Mouse (Mus musculus) liver, adult 2 months (tissue): ENCODE results near the gene Cnep1r1. TPM values are rescaled to one million over a fixed set of nuclear protein-coding genes. Genes with fewer than 3 reads are reported as not detected.

Experiments
- DNase-seq: peaks from one replicate; pipeline ENCODE4 v3.0.0-alpha.2; 2011; ENCODE audit warnings: low read depth, low spot score; ENCODE audit errors: extremely low read depth
- H3K27ac ChIP-seq: fragments of 200-500 bp; replicated peaks from 2 replicates; pipeline ENCODE4 v1.5.1; 2012; ENCODE audit warnings: low read depth, mild to moderate bottlenecking, control low read depth, inconsistent platforms, low read length; ENCODE audit not compliant: insufficient read depth
- H3K27me3 ChIP-seq: fragments of 200-500 bp; 2 replicates; pipeline ENCODE4 v1.6.1; 2012; ENCODE audit warnings: mild to moderate bottlenecking, moderate library complexity, low read length, inconsistent platforms; ENCODE audit not compliant: control insufficient read depth, insufficient read depth
- H3K36me3 ChIP-seq: fragments of 200-500 bp; 2 replicates; pipeline ENCODE4 v1.6.1; 2012; ENCODE audit warnings: low read length, inconsistent platforms; ENCODE audit not compliant: control insufficient read depth, insufficient read depth
- H3K4me1 ChIP-seq: fragments of 200-500 bp; 2 replicates; pipeline ENCODE4 v1.6.1; 2011; ENCODE audit warnings: low read length; ENCODE audit not compliant: control insufficient read depth, insufficient read depth
- H3K4me3 ChIP-seq: fragments of 200-500 bp; 2 replicates; pipeline ENCODE4 v1.5.1; 2011; ENCODE audit warnings: low read depth, mild to moderate bottlenecking, control low read depth, low read length, moderate library complexity; ENCODE audit not compliant: insufficient read depth
- H3K79me2 ChIP-seq: fragments of 200-500 bp; 2 replicates; pipeline ENCODE4 v1.6.1; 2012; ENCODE audit warnings: inconsistent platforms, mild to moderate bottlenecking, low read length, moderate library complexity; ENCODE audit not compliant: control insufficient read depth, insufficient read depth
- H3K9ac ChIP-seq: fragments of 200-500 bp; 2 replicates; pipeline ENCODE4 v1.6.1; 2012; ENCODE audit warnings: low read depth, mild to moderate bottlenecking, control low read depth, inconsistent platforms, low read length
- CTCF ChIP-seq: fragments of 200-500 bp; IDR thresholded peaks from 2 replicates; pipeline ENCODE4 v1.5.1; 2011; ENCODE audit warnings: low read depth, low read length, control low read depth
- POLR2A ChIP-seq: fragments of 200-500 bp; IDR thresholded peaks from 2 replicates; pipeline ENCODE4 v1.6.1; 2011; ENCODE audit warnings: low read length, control low read depth; ENCODE audit not compliant: insufficient read depth; ENCODE audit errors: extremely low read depth
- WGBS: fragments of 180-500 bp; shearing (Covaris S2); methylation state at CpG from one replicate; pipeline ENCODE4 v1.1.7; 2018; 5-methylcytosine and 5-hydroxymethylcytosine counted together
- polyA plus RNA-seq: library from polyadenylated mRNA; depleted of rRNA; stranded (reverse); fragments of >200 nt; gene quantifications from 2 replicates; pipeline ENCODE4 v1.2.3, GENCODE M21; 2012; rRNA removed
- total RNA-seq: library from RNA; depleted of rRNA; stranded (reverse); fragments of >200 nt; gene quantifications from 2 replicates; pipeline ENCODE4 v1.2.3, GENCODE M21; 2014; rRNA removed

The Cnep1r1 gene
- total and polyA plus RNA-seq, 2 experiments, result 9.4 to 15.4 TPM

- Histone ChIP-seq H3K79me2 (no peaks in the 10 kb centered on the region), H3K27ac (no peak overlapping the region), H3K4me3 (no peak overlapping the region), H3K4me1 (peaks cover 5% of the 10 kb centered on the region; the same call in 1 of the 2 replicates), H3K27me3 (no peaks in the 10 kb centered on the region), H3K36me3 (peaks cover 53% of the 10 kb centered on the region), H3K9ac (no peak overlapping the region)
- 82% methylated on average over 10 of the region's 10 CpGs for WGBS
- no peak for TF ChIP-seq POLR2A
- no peak for TF ChIP-seq CTCF
- no peak for DNase-seq
Measured at GRCm38 (mm10) chr8:88160237-88160995, 41.8 kb downstream of the Cnep1r1 start.

- H3K9ac ChIP-seq, result no peak overlapping the region
- TF ChIP-seq CTCF (peak; percentile 69), POLR2A (no peak)
- H3K4me3 ChIP-seq, result no peak overlapping the region
- 77% methylated on average over 5 of the region's 5 CpGs for WGBS
- no peaks in the 10 kb centered on the region for H3K79me2 ChIP-seq
- DNase-seq, result peak; percentile 41
- H3K27ac ChIP-seq, result no peak overlapping the region
- no peaks in the 10 kb centered on the region for H3K27me3 ChIP-seq
- H3K4me1 ChIP-seq, result peaks cover 5% of the 10 kb centered on the region; the same call in 1 of the 2 replicates
- peaks cover 55% of the 10 kb centered on the region for H3K36me3 ChIP-seq
Measured at GRCm38 (mm10) chr8:88161439-88161838, 42.9 kb downstream of the Cnep1r1 start.

GRCm38 (mm10) chr8:88175264-88175663, 56.7 kb downstream of the Cnep1r1 start:
- H3K36me3 ChIP-seq, result peaks cover 6% of the 10 kb centered on the region
- no peaks in the 10 kb centered on the region for H3K79me2 ChIP-seq
- no peak overlapping the region for H3K9ac ChIP-seq
- 82% methylated on average over 7 of the region's 7 CpGs for WGBS
- H3K4me1 ChIP-seq, result no peaks in the 10 kb centered on the region
- H3K4me3 ChIP-seq, result no peak overlapping the region
- H3K27me3 ChIP-seq, result no peaks in the 10 kb centered on the region
- TF ChIP-seq CTCF (no peak), POLR2A (no peak)
- no peak overlapping the region for H3K27ac ChIP-seq
- DNase-seq, result no peak

GRCm38 (mm10) chr8:88177291-88177690, 58.7 kb downstream of the Cnep1r1 start:
- no peak for DNase-seq
- WGBS, result 87% methylated on average over 8 of the region's 8 CpGs

GRCm38 (mm10) chr8:88183121-88183520, 64.6 kb downstream of the Cnep1r1 start:
- no peak overlapping the region for H3K27ac ChIP-seq
- H3K36me3 ChIP-seq, result no peaks in the 10 kb centered on the region
- H3K4me3 ChIP-seq, result no peak overlapping the region
- TF ChIP-seq CTCF (no peak), POLR2A (no peak)
- H3K27me3 ChIP-seq, result no peaks in the 10 kb centered on the region
- WGBS, result 84% methylated on average over 2 of the region's 2 CpGs
- no peak overlapping the region for H3K9ac ChIP-seq
- H3K4me1 ChIP-seq, result no peaks in the 10 kb centered on the region
- DNase-seq, result no peak
- H3K79me2 ChIP-seq, result no peaks in the 10 kb centered on the region

More at GRCm38 (mm10) chr8:88177291-88177690, 58.7 kb downstream of the Cnep1r1 start:
- Histone ChIP-seq H3K27ac (no peak overlapping the region), H3K36me3 (no peaks in the 10 kb centered on the region; the same call in 1 of the 2 replicates), H3K4me1 (no peaks in the 10 kb centered on the region), H3K27me3 (no peaks in the 10 kb centered on the region), H3K79me2 (no peaks in the 10 kb centered on the region), H3K4me3 (no peak overlapping the region), H3K9ac (no peak overlapping the region)
- TF ChIP-seq CTCF (no peak), POLR2A (no peak)

Other genes starting within 250 kb of the Cnep1r1 start
- 0.18 and 0.20 TPM in 2 replicates for gene Zfp423, start 159.2 kb upstream of the Cnep1r1 start, total RNA-seq
- 0.31 and 0.88 TPM in 2 replicates for gene Zfp423, start 159.2 kb upstream of the Cnep1r1 start, polyA plus RNA-seq
- gene Heatr3, start 19.1 kb downstream of the Cnep1r1 start, total RNA-seq, result 17.1 and 18.9 TPM in 2 replicates
- gene Heatr3, start 19.1 kb downstream of the Cnep1r1 start, polyA plus RNA-seq, result 11.2 and 11.6 TPM in 2 replicates
- gene Tent4b, start 80.4 kb downstream of the Cnep1r1 start, total RNA-seq, result 22.4 and 23.7 TPM in 2 replicates
- gene Tent4b, start 80.4 kb downstream of the Cnep1r1 start, polyA plus RNA-seq, result 17.3 and 18.0 TPM in 2 replicates
- gene Adcy7, start 153.6 kb downstream of the Cnep1r1 start, total RNA-seq, result 2.1 and 2.6 TPM in 2 replicates
- gene Adcy7, start 153.6 kb downstream of the Cnep1r1 start, polyA plus RNA-seq, result 1.0 and 1.6 TPM in 2 replicates
- gene Brd7, start 243.4 kb downstream of the Cnep1r1 start, total RNA-seq, result 17.2 and 22.7 TPM in 2 replicates
- 12.7 and 13.3 TPM in 2 replicates for gene Brd7, start 243.4 kb downstream of the Cnep1r1 start, polyA plus RNA-seq